Mouse (Mus musculus) embryonic facial prominence, embryonic 11.5 days (tissue): ENCODE measurements around the gene Ggn. TPM values are rescaled to one million over a fixed set of nuclear protein-coding genes. Genes with fewer than 3 reads are reported as not detected.
A peak's percentile ranks its signal among the peaks of the same experiment; 100 is the strongest.
"Not testable (repeated sequence)": the region's sequence is repeated elsewhere in the genome, so short reads cannot be mapped to it uniquely, and the experiment has no call there.

Source experiments
- ATAC-seq: fragments of 200-750 bp; cut with Nextera tagmentation; replicated peaks from 2 replicates; pipeline ENCODE4 v1.8.0; 2017; ENCODE audit warnings: low read depth; ENCODE audit not compliant: insufficient number of reproducible peaks, low FRiP score, low TSS enrichment
- DNase-seq: peaks from one replicate; pipeline ENCODE4 v3.0.0-alpha.2; 2015; ENCODE audit warnings: low spot score
- H3K27ac ChIP-seq: fragments of 300-500 bp; sonication (generic); replicated peaks from 2 replicates; pipeline ENCODE4 v1.5.1; 2014; ENCODE audit warnings: mild to moderate bottlenecking, low read depth, low read length, control low read depth
- H3K27me3 ChIP-seq: fragments of 300-500 bp; sonication (generic); 2 replicates; pipeline ENCODE4 v1.6.1; 2014; ENCODE audit warnings: mild to moderate bottlenecking, low read length, moderate library complexity, mixed read lengths; ENCODE audit not compliant: control insufficient read depth, insufficient read depth
- H3K36me3 ChIP-seq: fragments of 300-500 bp; sonication (generic); replicated peaks from 2 replicates; pipeline ENCODE4 v1.6.1; 2014; ENCODE audit warnings: low read depth, mild to moderate bottlenecking, low read length, moderate library complexity, mixed read lengths; ENCODE audit not compliant: control insufficient read depth, insufficient read depth
- H3K4me1 ChIP-seq: fragments of 300-500 bp; sonication (generic); 2 replicates; pipeline ENCODE4 v1.6.1; 2014; ENCODE audit warnings: low read length, mixed read lengths; ENCODE audit not compliant: control insufficient read depth, insufficient read depth
- H3K4me2 ChIP-seq: fragments of 300-500 bp; sonication (generic); 2 replicates; pipeline ENCODE4 v1.6.1; 2014; ENCODE audit warnings: low read depth, mild to moderate bottlenecking, control low read depth, low read length, moderate library complexity
- H3K4me3 ChIP-seq: fragments of 300-500 bp; sonication (generic); 2 replicates; pipeline ENCODE4 v1.5.1; 2014; ENCODE audit warnings: low read depth, low read length, control low read depth
- H3K9ac ChIP-seq: fragments of 300-500 bp; sonication (generic); replicated peaks from 2 replicates; pipeline ENCODE4 v1.6.1; 2014; ENCODE audit warnings: mild to moderate bottlenecking, control low read depth, low read length
- H3K9me3 ChIP-seq: fragments of 300-500 bp; sonication (generic); replicated peaks from 2 replicates; pipeline ENCODE4 v1.6.1; 2016; ENCODE audit warnings: mild to moderate bottlenecking, low read length, inconsistent platforms, mixed read lengths; ENCODE audit not compliant: control insufficient read depth
- WGBS: fragments of 180-500 bp; shearing (Covaris S2); extraction: QIAGEN DNeasy Blood & Tissue Kit; methylation state at CpG from one replicate; pipeline ENCODE4 v1.1.7; 2014; 5-methylcytosine and 5-hydroxymethylcytosine counted together
- polyA plus RNA-seq: library from polyadenylated mRNA; unstranded; fragments of >200 nt; fragmentation: Nextera tagmentation; extraction: Ambion mirVana; gene quantifications from 2 replicates; pipeline ENCODE4 v1.2.1, GENCODE M21; 2014

The Ggn gene
- polyA plus RNA-seq, 1 experiment from 2014 or later: 0.15 TPM

GRCm38 (mm10) chr7:29134693-29135386 is 35.2 kb upstream of the Ggn start, which contains the start of gene Rasgrp4:
Gene Rasgrp4, plus strand, starts transcription at chr7:29134851.
- no peaks in the 10 kb centered on the region for H3K27me3 ChIP-seq
- H3K4me1 ChIP-seq: no peaks in the 10 kb centered on the region; the same call in 1 of the 2 replicates
- peak within 1 kb of the TSS; percentile 26 for H3K4me3 ChIP-seq
- H3K9ac ChIP-seq: peak within 1 kb of the TSS; percentile 28
- H3K36me3 ChIP-seq: no peaks in the 10 kb centered on the region
- 0% methylated on average over 12 of the region's 20 CpGs for WGBS
- DNase-seq (peak; percentile 66), ATAC-seq (peak; percentile 42; the same call in 1 of the 2 replicates)
- no peaks in the 10 kb centered on the region for H3K9me3 ChIP-seq
- H3K27ac ChIP-seq: no peak within 1 kb of the TSS
- H3K4me2 ChIP-seq: peak within 1 kb of the TSS; percentile 70

- no peaks in the 10 kb centered on the region for H3K27me3 ChIP-seq
- H3K27ac ChIP-seq: no peak overlapping the region
- no peak for DNase-seq
- H3K9ac ChIP-seq: no peak overlapping the region
- H3K9me3 ChIP-seq: no peaks in the 10 kb centered on the region
- H3K4me3 ChIP-seq: no peak overlapping the region
- WGBS: 38% methylated on average over 16 of the region's 16 CpGs
- H3K36me3 ChIP-seq: no peaks in the 10 kb centered on the region
- no peak overlapping the region for H3K4me2 ChIP-seq
- H3K4me1 ChIP-seq: no peaks in the 10 kb centered on the region; the same call in 1 of the 2 replicates
- ATAC-seq: no peak
These were observed 32.6 kb upstream of the Ggn start for GRCm38 (mm10) chr7:29137429-29137828.

DNA sequence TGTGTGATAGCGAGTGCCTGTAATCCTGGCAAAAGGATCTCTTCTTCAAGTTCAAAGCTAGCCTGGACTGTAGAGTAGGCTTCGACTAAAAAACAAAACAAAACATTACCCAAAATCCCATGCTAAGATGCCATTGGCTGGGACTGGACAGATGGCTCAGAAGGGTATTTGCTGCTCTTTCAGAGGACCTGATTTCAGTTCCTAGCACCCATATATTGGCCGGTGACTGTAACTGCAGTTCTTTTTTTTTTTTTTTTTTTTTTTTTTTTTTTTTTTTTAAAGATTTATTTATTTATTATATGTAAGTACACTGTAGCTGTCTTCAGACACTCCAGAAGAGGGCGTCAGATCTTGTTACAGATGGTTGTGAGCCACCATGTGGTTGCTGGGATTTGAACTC is 30.8 kb upstream of the Ggn start:
- H3K9me3 ChIP-seq, H3K27me3 ChIP-seq, H3K27ac ChIP-seq, H3K4me3 ChIP-seq, H3K4me2 ChIP-seq, DNase-seq, H3K36me3 ChIP-seq, H3K9ac ChIP-seq, H3K4me1 ChIP-seq, ATAC-seq: not testable (repeated sequence)
- WGBS: 93% methylated on average over 3 of the region's 4 CpGs

DNA sequence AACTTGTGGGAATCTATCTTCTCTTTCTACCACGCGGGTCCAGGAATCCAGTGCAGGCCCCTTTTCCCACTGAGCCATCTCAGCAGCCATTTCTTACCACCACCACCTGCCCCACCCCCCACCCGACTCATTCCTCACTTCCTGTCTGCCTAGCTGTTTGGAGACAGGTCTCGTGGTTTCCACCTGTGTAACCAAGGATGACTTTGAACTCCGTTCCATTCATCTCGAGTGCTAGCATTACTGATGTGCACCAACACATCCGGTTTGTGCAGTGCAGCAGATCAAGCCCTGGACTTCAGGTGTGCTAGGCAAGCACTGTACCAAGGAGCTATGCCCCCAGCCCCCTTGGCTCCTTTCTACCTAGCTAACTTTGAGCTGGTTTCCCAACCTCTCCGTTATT is 28.6 kb upstream of the Ggn start:
- WGBS: 81% methylated on average over 8 of the region's 8 CpGs
- Histone ChIP-seq H3K36me3 (no peaks in the 10 kb centered on the region), H3K27ac (no peak overlapping the region), H3K27me3 (no peaks in the 10 kb centered on the region), H3K9ac (no peak overlapping the region), H3K4me2 (no peak overlapping the region), H3K4me3 (no peak overlapping the region), H3K4me1 (no peaks in the 10 kb centered on the region; the same call in 1 of the 2 replicates), H3K9me3 (no peaks in the 10 kb centered on the region)
- ATAC-seq: no peak
- no peak for DNase-seq

GRCm38 (mm10) chr7:29144006-29144405 is 26.0 kb upstream of the Ggn start:
- ATAC-seq: no peak
- Histone ChIP-seq H3K27ac (no peak overlapping the region), H3K27me3 (no peaks in the 10 kb centered on the region), H3K4me3 (no peak overlapping the region), H3K4me1 (no peaks in the 10 kb centered on the region), H3K9ac (no peak overlapping the region), H3K36me3 (no peaks in the 10 kb centered on the region), H3K9me3 (no peaks in the 10 kb centered on the region), H3K4me2 (no peak overlapping the region)
- DNase-seq: no peak
- WGBS: 96% methylated on average over 4 of the region's 4 CpGs

- Histone ChIP-seq H3K9ac (no peak overlapping the region), H3K27ac (no peak overlapping the region), H3K9me3 (no peaks in the 10 kb centered on the region), H3K4me3 (no peak overlapping the region), H3K4me1 (no peaks in the 10 kb centered on the region), H3K27me3 (no peaks in the 10 kb centered on the region), H3K4me2 (no peak overlapping the region), H3K36me3 (no peaks in the 10 kb centered on the region)
- WGBS: 88% methylated on average over 7 of the region's 7 CpGs
- DNase-seq (no peak), ATAC-seq (no peak)
These were observed 23.2 kb upstream of the Ggn start for GRCm38 (mm10) chr7:29146625-29147367.

- H3K9me3 ChIP-seq: no peaks in the 10 kb centered on the region
- 84% methylated on average over 15 of the region's 15 CpGs for WGBS
- no peaks in the 10 kb centered on the region for H3K4me1 ChIP-seq
- no peaks in the 10 kb centered on the region for H3K36me3 ChIP-seq
- no peaks in the 10 kb centered on the region for H3K27me3 ChIP-seq
- DNase-seq (no peak), ATAC-seq (no peak)
- H3K4me3 ChIP-seq: no peak overlapping the region
- H3K9ac ChIP-seq: no peak overlapping the region
- no peak overlapping the region for H3K4me2 ChIP-seq
- no peak overlapping the region for H3K27ac ChIP-seq
These were observed 21.2 kb upstream of the Ggn start for GRCm38 (mm10) chr7:29148771-29149170.

DNA sequence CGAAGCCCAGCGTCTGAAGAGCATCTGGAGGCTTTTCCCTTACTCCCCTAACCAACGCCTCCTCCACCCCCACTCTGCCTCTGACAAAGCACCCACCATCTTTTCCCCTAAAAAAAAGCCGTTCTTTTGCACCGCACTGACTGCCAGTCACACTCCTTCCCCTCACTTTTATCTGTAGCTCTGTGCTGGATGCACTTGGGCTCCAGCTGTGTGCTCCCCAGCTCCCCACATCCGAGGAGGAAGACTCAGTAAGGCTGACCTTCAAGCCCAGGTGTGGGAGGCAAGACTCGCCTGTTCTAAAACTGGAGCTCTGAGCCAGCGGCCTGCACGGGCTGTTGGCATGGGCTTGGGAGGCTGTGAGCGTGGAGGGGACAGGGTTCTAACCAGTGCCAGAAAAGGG is 18.5 kb upstream of the Ggn start:
- WGBS: 69% methylated on average over 10 of the region's 10 CpGs
- no peak for ATAC-seq

More for the DNA sequence above, 18.5 kb upstream of the Ggn start:
- Histone ChIP-seq H3K4me1 (no peaks in the 10 kb centered on the region), H3K4me2 (no peak overlapping the region), H3K9me3 (no peaks in the 10 kb centered on the region), H3K27ac (no peak overlapping the region), H3K4me3 (no peak overlapping the region), H3K9ac (no peak overlapping the region), H3K27me3 (no peaks in the 10 kb centered on the region), H3K36me3 (no peaks in the 10 kb centered on the region)
- DNase-seq: no peak
